Mouse (Mus musculus): ENCODE results near the gene Metap1.

The Metap1 gene

DNA sequence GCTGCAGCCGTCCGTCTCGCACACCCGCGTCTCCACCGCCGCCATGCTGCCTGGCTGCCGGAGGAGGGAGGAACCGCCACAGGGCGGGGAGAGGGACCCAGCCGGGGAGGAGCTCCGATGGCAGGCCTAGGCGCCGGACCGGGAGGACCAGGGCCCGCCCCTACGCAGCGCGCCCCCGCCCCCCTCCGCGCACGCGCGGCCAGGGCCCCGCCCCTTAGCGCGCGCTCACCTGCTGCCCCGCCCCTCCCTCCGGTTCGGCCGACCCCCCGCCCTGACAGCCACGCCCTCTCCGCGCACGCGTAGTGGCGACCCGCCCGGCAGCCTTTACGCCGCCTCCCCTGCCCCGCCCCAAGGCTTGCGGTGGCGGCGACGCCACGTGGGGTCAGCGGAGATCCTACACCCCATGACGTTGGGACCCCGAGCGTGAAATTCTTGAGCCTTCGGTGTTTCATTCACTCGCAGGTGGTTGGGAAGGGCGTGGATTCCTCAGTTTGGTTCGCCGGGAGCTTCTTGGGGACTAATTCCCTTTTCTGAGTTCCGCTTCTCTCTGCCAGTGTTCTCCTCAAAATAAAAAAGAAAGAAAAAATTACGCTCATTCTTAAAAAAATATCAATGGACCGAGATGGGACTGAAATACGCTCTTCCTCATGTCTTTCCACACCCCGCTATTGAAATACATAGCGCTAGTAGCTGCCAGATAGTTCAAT, at the start of gene Metap1:
Metap1 (minus strand) TSS at position 189 of the 707 bp plus-strand sequence.
- DNase-seq (ENCODE audit: low spot score), result peak; percentile 93

DNA sequence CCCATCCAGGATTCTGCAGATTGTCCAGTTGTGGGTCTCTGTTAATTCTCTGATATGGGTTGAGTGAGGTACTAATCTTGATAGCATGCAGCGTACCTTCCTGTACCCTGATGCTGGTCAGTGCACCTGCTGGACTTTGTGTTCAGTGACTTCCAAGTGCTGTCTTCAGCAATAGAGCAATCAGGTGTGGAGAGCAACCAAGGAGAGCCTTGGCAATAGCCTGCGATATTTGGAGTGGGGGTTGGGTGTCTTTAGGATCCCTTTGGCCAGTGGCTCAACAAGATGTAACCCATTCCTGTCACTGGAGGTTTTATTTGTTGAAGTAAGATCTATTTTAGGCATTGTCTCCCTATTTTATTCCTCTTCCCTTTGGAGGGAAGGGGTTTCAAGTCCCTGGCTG, 46.7 kb upstream of the Metap1 start:
- DNase-seq (ENCODE audit: low spot score), result no peak

DNA sequence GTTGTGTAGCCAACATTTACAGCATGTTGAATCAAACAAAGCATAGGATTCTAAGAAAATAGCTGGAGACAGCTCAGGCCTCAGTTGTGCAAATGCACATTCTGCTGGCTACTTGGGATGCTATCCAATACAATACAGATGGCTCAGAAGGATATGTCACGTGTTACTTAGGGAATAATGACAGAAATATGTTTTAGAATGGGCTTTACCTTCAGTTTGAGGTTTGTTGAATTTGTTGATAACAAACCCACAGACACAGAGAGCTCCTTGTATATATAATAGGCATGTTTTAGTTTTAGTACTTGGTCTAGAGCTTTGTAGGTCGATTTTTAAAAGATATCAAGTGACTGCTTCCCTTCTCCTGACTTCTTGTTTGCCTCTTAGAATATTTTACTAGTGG, 43.4 kb upstream of the Metap1 start:
- no peak for DNase-seq (ENCODE audit: low spot score)

DNA sequence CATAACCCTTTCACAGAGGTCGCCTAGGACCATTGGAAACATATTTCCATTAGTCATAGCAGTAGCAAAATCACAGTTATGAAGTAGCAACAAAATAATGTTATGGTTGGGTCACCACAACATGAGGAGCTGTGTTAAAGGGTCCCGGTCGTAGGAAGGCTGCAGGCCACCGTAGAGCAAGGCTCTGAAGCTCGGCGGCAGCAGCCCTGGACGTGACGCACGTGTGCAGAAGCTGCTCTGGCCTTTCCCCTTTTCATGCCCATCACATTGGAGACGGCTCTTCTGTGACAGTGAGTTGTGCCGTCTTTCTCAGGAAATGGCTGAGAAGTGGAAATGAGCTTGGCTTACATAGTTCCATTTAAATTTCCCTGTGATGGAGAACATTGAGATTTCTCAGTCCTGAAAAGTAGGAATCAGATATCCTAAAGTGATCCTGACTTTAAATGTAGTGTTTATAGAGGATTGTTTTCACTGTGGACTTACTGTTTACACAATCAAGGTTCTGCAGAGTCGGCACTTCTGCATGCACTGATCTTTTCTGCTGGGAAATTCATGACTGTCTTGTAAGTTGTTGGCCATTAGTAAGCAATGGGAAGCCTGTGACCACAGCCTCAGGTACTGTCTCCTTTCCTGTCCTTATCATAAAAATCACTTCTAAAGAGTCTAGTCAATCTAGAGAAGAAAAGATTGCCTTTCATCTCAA, 42.3 kb upstream of the Metap1 start:
- no peak for DNase-seq (ENCODE audit: low spot score)

DNA sequence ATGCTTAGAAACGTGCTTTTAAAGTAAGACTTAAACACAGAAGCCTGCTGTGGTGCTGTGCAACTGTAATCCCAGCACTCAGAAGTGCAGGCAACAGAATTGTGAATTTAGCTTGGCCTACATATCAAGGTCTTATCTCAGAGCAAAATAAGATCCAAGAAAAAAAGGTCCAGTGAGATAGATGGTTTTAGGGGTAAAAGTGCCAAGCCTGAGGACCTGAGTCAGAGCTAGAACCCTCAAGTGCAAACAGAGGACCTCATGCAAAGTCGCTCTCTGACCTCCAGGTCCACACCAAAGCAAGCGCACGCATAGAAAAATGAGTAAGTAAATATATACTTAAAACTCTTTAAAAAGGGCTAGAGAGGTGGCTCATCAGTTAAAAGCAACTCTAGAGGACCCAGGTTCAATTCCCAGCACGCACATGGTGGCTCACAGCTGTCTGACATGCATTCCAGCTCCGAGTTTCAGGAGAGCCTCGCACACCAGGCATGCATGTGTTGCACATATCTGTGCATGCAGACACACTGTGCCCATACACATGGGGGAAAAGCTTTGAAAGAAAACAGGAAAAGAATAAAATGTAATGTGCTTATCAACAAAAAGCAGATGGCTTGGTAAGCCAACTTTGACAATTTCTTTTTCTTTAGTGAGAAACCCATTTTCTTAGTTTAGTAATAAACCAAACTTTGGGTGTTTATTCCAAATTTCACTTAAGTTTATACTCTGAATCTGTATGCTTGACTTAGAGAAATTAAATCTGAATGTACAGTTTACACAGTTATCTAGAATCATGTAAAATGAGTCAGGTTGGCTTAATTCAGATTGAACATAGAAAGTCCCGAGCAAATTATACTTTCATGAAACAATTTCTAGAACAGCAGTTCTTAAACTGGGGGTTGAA, 41.5 kb upstream of the Metap1 start:
- DNase-seq (ENCODE audit: low spot score), result no peak

DNA sequence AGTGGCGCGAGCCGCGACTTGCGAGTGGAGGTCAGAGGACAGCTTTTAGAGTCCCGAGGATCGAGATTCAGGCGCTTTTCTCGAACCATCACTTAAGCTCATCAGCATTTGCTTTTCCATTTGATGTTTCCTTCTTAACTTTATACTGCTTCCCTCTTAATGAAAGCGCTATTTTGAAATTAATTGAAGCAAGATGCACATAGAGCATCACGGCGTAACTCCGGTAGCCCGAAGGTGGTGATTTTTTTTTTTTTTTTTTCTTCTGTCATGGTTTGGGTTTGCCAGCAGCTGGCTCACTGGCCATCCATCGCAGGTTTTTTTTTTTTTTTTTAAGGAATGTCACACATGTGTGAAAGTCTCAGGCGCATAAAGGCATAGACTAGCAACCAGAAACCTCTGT, 39.0 kb upstream of the Metap1 start:
- DNase-seq (ENCODE audit: low spot score), result no peak

DNA sequence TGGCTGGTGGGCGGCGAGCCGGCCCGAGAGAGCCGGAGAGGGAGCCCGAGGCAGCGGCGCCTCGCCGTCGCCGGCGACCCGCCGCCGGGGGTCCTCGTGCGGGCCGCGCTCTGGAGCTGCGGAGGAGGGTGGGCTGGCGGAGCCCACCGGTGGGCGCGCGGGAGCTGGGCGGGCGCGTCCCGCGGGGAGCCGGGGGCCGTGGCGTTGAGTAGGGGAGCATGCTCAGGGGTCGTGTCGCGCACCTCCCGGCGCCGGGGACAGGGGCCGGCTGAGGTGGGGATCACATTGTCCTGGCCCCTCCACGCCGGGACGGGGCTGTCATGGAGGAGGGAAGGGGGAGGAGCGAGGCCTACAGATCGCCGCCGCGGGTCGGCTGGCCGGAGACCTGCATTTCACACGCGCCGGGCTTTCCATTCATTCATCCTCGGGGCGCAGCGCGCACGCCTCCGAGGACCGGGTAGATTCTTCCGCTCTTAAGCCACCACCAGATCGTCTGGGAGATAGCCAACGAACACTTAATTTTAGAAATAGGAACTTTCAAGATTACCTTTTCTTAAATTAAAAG, 38.4 kb upstream of the Metap1 start:
- peak; percentile 76 for DNase-seq (ENCODE audit: low spot score)

DNA sequence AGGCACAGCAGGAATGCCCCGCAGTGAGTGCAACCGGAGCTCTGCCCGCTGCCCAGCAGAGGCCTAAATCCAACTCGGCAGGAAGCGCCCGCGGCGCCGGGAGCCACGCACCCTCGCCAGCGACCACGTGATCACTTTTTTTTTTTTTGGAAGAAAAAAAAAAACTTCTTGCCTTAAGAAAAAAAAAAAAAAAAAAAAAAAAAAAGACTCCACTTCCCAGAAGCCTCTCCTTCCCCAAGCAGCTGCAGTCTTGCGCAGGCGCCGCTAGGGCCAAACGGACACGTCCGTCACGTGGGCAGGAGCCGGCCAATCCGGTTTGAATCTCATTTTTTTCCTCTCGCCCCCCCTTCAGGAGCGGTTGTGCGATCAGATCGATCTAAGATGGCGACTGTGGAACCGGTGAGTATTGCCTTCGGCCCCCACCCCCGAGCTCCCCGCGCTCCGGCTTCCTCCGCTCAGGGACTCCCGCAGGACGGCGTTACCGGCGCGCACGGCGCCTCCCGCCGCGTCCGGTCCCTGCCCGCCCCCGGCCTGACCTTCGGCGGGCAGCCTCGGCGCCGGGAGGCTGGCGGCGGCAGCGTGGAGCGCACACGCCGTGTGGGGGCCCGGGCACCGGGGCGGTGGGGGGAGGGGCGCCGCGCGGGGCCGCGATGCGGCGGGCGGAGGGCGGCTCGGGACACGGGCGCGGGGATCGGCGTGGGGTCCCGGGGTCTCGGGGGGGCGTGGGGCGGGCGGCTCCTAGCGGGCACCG, 37.8 kb upstream of the Metap1 start:
- peak; percentile 99 for DNase-seq (ENCODE audit: low spot score)

DNA sequence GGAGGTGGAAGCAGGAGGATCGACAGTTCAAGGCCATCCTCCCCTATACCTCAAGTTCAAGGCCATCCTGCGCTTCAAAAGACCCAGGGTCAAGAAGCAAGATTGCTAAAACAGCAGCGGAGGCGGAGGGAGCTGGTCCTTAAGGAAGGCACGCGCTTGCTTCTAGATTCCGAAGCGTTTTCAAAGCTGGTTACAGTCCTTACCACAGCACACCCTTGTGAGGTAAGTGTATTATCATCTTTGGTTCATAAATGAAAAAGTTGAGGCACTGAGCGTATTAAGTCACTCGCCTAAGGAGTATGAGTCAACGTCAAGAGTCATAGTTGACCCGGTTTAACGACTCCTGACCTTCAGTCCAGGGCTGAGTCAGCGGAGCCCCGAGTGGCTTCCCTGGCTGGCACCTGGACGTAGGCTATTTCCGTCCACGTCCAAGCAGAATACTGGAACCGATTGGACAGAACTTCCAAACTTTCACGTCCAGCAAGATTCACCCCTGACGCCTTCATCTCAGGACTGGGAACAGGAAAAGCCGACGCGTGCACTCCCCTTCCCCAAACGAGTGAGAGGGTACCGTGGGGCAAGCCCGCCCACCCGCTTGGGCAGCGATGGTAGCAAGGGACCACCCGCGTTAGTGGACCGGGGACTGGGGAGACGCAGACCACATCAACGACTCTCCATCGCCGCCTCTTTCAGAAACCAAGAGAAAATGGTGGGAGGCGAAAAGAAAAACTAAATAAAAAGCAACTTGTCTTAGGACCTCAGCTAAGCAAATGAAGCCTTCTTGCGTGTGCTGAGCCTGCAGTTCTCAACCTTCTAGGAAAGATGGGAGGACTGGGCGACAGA, 37.0 kb upstream of the Metap1 start, which contains the start of gene Eif4e:
Eif4e (plus strand) TSS at position 107 of the 843 bp plus-strand sequence.
- peak; percentile 75 for DNase-seq (ENCODE audit: low spot score)

DNA sequence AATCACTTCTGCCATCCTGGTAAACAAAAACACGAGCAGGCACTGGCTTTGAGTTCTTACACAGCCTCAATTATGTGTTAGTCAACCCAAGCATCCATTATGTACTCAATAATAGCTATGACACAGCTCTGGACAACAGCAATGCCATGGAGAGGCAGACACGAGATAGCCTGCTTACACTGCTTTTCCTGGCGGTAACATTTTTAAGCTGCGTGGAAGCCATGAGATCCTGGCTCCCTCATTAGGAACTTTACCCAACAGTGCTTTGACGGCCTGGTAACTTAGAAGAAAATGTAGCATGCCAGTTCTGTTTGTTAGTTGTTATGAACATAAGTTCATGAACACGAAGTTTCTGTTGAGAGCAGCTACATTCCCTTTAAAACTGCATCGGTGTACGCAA, 36.2 kb upstream of the Metap1 start:
- DNase-seq (ENCODE audit: low spot score), result no peak

DNA sequence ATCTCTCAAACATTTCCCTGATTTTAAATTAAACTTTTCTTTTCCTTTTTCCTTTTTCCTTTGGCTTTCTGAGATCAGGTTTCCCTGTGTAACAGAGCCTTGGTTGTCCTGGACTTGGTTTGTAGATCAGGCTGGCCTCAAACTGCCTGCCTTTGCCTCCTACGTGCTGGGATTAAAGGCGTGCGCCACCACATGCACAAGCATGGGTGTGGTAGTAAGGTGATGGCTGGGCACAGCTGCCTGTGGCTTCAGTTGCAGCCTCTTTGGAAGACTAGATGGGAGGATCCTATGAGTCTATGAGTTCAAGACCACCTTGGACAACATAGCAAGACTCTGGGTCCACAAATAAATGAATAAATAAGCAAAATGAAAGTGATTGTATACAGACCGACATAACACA, 34.6 kb upstream of the Metap1 start:
- no peak for DNase-seq (ENCODE audit: low spot score)

DNA sequence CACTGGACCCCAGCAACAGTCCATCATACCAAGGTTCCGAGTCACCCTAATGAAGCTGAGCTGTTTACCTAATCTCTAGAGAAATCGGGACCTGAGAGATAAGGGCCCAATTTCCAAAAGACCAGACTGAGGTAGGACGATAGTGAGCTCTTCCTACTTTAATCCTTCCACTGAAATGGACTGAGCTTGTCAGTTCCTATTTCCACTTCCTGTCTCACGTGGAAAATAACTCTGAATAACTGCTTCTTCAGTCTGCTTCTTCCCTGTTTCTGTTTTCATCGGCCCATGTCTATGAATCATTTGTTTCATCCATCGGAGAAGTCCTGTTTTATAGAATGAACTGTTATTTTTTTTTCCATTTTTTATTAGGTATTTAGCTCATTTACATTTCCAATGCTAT, 29.9 kb upstream of the Metap1 start:
- DNase-seq (ENCODE audit: low spot score), result no peak

DNA sequence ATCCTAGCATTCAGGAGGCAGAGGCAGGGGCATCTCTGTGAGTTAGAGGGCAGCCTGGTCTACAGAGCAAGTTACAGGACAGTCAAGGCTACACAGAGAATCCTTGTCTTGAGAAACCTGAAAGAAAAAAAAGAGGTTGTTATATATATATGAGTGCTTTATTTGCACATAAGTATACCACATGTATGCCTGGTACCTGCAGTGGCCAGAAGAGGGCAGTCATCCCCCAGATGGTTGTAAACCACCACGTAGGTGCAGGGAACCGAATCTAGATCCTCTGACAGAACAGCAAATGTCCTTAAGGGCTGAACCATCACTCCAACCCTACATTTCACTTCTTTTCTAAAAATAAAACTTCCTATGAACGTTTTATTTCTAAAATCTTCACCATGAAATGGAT, 28.6 kb upstream of the Metap1 start:
- DNase-seq (ENCODE audit: low spot score), result no peak

DNA sequence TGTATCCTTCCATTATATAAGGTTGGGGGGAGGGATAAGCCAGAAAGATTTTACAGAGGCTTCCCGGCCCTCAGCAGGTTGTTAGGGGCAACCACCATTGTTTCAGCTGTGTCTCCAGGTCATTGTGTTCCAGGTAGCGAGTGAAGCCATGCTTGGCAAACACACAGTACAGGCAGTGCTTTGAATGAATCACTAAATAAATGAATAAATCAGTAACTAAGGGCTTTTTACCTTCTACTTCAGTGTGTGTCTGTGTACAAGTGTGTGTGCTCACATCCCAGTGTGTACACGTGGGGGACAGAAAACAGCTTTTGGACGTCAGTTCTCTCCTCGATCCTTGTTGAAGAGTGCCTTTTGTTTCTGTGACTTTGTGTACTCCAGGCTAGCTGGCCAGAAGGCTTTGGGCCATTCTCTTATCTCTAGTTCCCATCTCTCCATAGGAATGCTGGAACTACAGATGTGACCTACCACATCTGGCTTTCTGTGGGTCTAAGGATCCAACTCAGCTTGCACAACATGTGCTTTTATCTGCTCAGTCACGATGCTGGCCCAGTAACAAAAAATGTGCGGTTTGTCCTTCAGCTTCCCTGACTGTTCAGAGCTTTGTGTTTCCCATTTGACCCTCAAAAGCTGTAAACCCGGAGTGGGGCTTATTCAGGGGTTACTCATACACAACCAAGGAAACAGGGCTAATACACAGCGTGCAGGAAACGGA, 26.5 kb upstream of the Metap1 start:
- DNase-seq (ENCODE audit: low spot score), result no peak

DNA sequence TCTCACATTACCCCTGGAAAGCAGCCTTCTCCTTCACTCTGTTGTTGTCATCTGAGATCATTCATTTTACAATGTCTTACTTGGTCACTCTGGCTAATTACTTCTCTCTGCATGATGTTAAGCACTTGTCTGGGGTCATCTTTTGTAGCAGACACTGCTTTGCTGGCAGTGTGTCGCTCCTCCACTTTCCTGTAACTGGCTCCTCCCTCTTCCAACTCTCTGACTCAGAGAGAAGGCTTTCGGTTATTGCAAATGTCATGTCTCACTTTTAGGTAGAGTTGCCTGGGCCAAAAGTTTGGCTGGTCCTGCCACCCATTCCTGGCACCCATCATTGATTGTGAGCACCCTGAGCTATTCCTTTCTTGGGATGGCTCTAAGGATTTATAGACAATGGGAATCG, 25.4 kb upstream of the Metap1 start:
- DNase-seq (ENCODE audit: low spot score), result no peak

DNA sequence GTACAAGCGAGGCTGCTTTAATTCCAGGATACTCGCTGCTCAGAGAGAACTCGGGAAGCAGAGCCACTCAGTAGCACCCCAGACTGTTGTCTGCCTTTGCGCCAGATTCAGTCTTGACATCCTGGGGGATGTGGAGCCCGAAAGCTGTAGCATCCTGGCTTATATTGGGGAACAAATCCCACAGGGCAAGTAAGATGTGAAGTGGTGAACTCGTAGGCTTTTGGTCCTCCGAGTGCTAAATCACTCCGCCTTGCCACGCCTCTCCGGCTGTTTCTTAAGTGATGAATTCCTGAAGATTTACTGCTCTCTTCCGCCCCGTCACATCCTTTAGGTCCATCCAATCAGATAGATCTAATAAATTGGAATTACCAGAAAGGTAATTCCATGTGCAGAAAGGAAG, 23.9 kb upstream of the Metap1 start:
- no peak for DNase-seq (ENCODE audit: low spot score)

DNA sequence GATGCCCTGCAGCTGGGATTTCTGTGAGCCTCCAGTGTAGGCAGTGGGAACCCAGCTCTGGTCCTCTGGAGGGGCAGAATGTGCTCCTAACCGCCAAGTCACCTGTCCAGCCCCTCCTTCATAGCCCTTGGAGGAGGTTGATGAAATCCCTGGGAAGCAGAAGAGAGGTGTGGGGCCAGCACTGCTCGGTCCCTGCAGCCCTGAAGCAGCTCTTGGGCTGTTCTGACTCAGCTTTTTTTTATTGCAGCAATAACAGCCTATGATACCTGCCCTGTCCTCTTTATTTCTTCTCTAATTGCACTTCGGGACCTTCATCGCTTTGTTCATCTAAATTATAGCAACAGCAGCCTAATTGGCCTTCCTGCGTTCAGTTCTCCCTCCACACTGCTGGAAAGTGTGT, 21.2 kb upstream of the Metap1 start:
- no peak for DNase-seq (ENCODE audit: low spot score)

DNA sequence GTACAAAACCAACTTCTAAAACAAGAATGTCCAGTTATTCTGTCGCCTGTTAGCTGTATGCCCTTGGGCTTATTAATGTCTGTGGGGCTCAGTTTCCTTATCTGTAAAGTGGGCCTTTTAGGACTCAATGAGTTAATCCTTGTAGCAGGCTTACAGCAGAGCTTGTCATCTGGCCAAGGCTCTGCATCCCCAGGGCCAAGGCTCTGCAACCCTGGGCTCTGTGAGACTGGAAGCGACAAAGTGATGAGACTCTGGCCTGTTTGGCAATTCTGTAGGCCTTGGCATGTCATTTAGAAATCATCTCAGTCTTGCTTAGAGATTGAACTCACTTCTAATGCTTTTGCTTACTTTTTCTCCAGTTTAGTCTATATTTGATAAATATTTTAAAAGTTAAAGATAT, 20.3 kb upstream of the Metap1 start:
- DNase-seq (ENCODE audit: low spot score), result no peak

DNA sequence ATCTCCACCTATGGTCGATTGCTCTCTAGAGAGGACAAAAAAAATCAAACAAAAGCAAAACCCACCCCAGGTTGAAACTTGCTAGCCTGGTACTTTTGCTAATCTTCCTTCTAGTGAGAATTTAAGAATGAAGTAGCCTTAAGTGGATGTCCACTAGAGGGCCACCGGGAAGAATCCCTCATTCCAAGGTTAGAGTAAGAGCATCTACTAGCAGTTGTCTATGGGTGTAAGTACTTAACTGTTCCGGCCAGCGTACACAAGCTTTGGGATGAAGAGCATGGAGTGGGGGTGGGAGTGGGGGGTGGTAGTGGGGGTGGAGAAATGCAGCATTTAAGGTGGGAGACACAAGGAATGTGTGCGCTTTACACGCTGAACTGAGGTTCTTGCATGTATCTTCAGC, 17.4 kb upstream of the Metap1 start:
- peak; percentile 41 for DNase-seq (ENCODE audit: low spot score)

DNA sequence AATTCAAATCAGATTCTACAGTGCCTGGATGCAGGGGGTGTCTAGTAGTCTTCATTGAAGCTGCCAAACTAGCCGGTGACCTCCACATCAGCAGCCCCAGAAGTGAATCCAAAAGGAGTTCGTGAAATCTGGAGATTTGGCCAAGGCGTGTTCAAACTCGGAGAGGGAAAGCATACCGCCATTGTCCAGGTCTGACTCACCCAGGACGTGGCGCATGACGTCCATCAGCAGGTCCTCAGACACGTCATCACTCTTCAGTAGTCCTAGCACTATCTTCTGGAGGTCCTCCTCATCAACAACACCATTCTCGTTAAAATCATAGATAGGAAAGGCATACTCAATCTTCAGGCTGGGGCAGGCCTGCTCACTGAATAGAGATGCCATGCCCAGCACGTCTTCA, 14.4 kb upstream of the Metap1 start:
- no peak for DNase-seq (ENCODE audit: low spot score)

Measured in lung, postnatal 25 days (tissue).